Mouse (Mus musculus): Measurements from ENCODE around the gene Ctsl. TPM values are rescaled to one million over a fixed set of nuclear protein-coding genes. Genes with fewer than 3 reads are reported as not detected.
A peak's percentile ranks its signal among the peaks of the same experiment; 100 is the strongest.

Ctsl gene
- polyA plus RNA-seq, 1 experiment = 0.29 TPM

- H3K27me3 ChIP-seq (ENCODE audit: control insufficient read depth) = no peaks in the 10 kb centered on the region
- no peaks in the 10 kb centered on the region for H3K4me1 ChIP-seq (ENCODE audit: control insufficient read depth)
- no peak overlapping the region for H3K4me3 ChIP-seq (replicated peaks)
- H3K36me3 ChIP-seq (ENCODE audit: control insufficient read depth) = no peaks in the 10 kb centered on the region
- no peak for TF ChIP-seq TAL1 (IDR thresholded peaks at IDR 0.05; ENCODE audit: low read length)
- TF ChIP-seq GATA1 (IDR thresholded peaks at IDR 0.05; ENCODE audit: low read length) = no peak
- H3K9me3 ChIP-seq (ENCODE audit: control insufficient read depth, low read length) = no peaks in the 10 kb centered on the region
Observed at GRCm38 (mm10) chr13:64332321-64332720, 38.4 kb downstream of the Ctsl start.

- no peaks in the 10 kb centered on the region for H3K27me3 ChIP-seq (ENCODE audit: control insufficient read depth)
- TF ChIP-seq GATA1 (IDR thresholded peaks at IDR 0.05; ENCODE audit: low read length) (no peak), TAL1 (IDR thresholded peaks at IDR 0.05; ENCODE audit: low read length) (no peak)
- H3K9me3 ChIP-seq (ENCODE audit: control insufficient read depth, low read length) = no peaks in the 10 kb centered on the region
- H3K4me3 ChIP-seq (replicated peaks) = no peak overlapping the region
- H3K4me1 ChIP-seq (ENCODE audit: control insufficient read depth) = no peaks in the 10 kb centered on the region
- no peaks in the 10 kb centered on the region for H3K36me3 ChIP-seq (ENCODE audit: control insufficient read depth)
Observed at GRCm38 (mm10) chr13:64322561-64323281, 48.0 kb downstream of the Ctsl start.

- H3K4me1 ChIP-seq (ENCODE audit: control insufficient read depth) = no peaks in the 10 kb centered on the region
- no peaks in the 10 kb centered on the region for H3K36me3 ChIP-seq (ENCODE audit: control insufficient read depth)
- no peaks in the 10 kb centered on the region for H3K9me3 ChIP-seq (ENCODE audit: control insufficient read depth, low read length)
- H3K27me3 ChIP-seq (ENCODE audit: control insufficient read depth) = no peaks in the 10 kb centered on the region
- TF ChIP-seq GATA1 (IDR thresholded peaks at IDR 0.05; ENCODE audit: low read length) (no peak), TAL1 (IDR thresholded peaks at IDR 0.05; ENCODE audit: low read length) (no peak)
- no peak overlapping the region for H3K4me3 ChIP-seq (replicated peaks)
Observed at GRCm38 (mm10) chr13:64320334-64320733, 50.4 kb downstream of the Ctsl start.

- no peak for TF ChIP-seq GATA1 (IDR thresholded peaks at IDR 0.05; ENCODE audit: low read length)
- no peak for TF ChIP-seq TAL1 (IDR thresholded peaks at IDR 0.05; ENCODE audit: low read length)
- Histone ChIP-seq H3K4me1 (ENCODE audit: control insufficient read depth) (no peaks in the 10 kb centered on the region), H3K4me3 (replicated peaks) (no peak overlapping the region)
Observed at GRCm38 (mm10) chr13:64319782-64320181, 50.9 kb downstream of the Ctsl start.

GRCm38 (mm10) chr13:64318355-64318754 lies 52.3 kb downstream of the Ctsl start:
- TF ChIP-seq TAL1 (IDR thresholded peaks at IDR 0.05; ENCODE audit: low read length) (no peak), GATA1 (IDR thresholded peaks at IDR 0.05; ENCODE audit: low read length) (no peak)
- H3K4me3 ChIP-seq (replicated peaks) = no peak overlapping the region
- no peaks in the 10 kb centered on the region for H3K36me3 ChIP-seq (ENCODE audit: control insufficient read depth)
- H3K27me3 ChIP-seq (ENCODE audit: control insufficient read depth) = no peaks in the 10 kb centered on the region
- H3K4me1 ChIP-seq (ENCODE audit: control insufficient read depth) = no peaks in the 10 kb centered on the region
- no peaks in the 10 kb centered on the region for H3K9me3 ChIP-seq (ENCODE audit: control insufficient read depth, low read length)

More at GRCm38 (mm10) chr13:64319782-64320181, 50.9 kb downstream of the Ctsl start:
- Histone ChIP-seq H3K27me3 (ENCODE audit: control insufficient read depth) (no peaks in the 10 kb centered on the region), H3K36me3 (ENCODE audit: control insufficient read depth) (no peaks in the 10 kb centered on the region), H3K9me3 (ENCODE audit: control insufficient read depth, low read length) (no peaks in the 10 kb centered on the region)

- H3K36me3 ChIP-seq (ENCODE audit: control insufficient read depth) = no peaks in the 10 kb centered on the region
- H3K4me1 ChIP-seq (ENCODE audit: control insufficient read depth) = peaks cover 17% of the 10 kb centered on the region
- no peaks in the 10 kb centered on the region for H3K27me3 ChIP-seq (ENCODE audit: control insufficient read depth)
- no peak overlapping the region for H3K4me3 ChIP-seq (replicated peaks)
- TF ChIP-seq GATA1 (IDR thresholded peaks at IDR 0.05; ENCODE audit: low read length) (no peak), TAL1 (IDR thresholded peaks at IDR 0.05; ENCODE audit: low read length) (no peak)
- H3K9me3 ChIP-seq (ENCODE audit: control insufficient read depth, low read length) = no peaks in the 10 kb centered on the region
Observed at GRCm38 (mm10) chr13:64315483-64316050, 55.1 kb downstream of the Ctsl start.

GRCm38 (mm10) chr13:64314041-64314440 lies 56.6 kb downstream of the Ctsl start:
- Histone ChIP-seq H3K4me3 (replicated peaks) (no peak overlapping the region), H3K4me1 (ENCODE audit: control insufficient read depth) (peaks cover 24% of the 10 kb centered on the region), H3K9me3 (ENCODE audit: control insufficient read depth, low read length) (no peaks in the 10 kb centered on the region), H3K36me3 (ENCODE audit: control insufficient read depth) (no peaks in the 10 kb centered on the region), H3K27me3 (ENCODE audit: control insufficient read depth) (no peaks in the 10 kb centered on the region)
- TF ChIP-seq TAL1 (IDR thresholded peaks at IDR 0.05; ENCODE audit: low read length) = no peak
- no peak for TF ChIP-seq GATA1 (IDR thresholded peaks at IDR 0.05; ENCODE audit: low read length)

GRCm38 (mm10) chr13:64312916-64313289 lies 57.8 kb downstream of the Ctsl start:
- H3K4me1 ChIP-seq (ENCODE audit: control insufficient read depth) = peaks cover 24% of the 10 kb centered on the region
- peak overlapping the region; percentile 82 for H3K4me3 ChIP-seq (replicated peaks)
- H3K36me3 ChIP-seq (ENCODE audit: control insufficient read depth) = peaks cover 2% of the 10 kb centered on the region; the same call in 1 of the 2 replicates
- no peaks in the 10 kb centered on the region for H3K9me3 ChIP-seq (ENCODE audit: control insufficient read depth, low read length)
- TF ChIP-seq TAL1 (IDR thresholded peaks at IDR 0.05; ENCODE audit: low read length) (no peak), GATA1 (IDR thresholded peaks at IDR 0.05; ENCODE audit: low read length) (no peak)
- H3K27me3 ChIP-seq (ENCODE audit: control insufficient read depth) = no peaks in the 10 kb centered on the region

GRCm38 (mm10) chr13:64312024-64312915 lies 58.4 kb downstream of the Ctsl start, which contains the start of gene Aaed1:
Gene Aaed1 (minus strand): TSS chr13:64312710.
- peaks cover 7% of the 10 kb centered on the region for H3K36me3 ChIP-seq (ENCODE audit: control insufficient read depth)
- H3K9me3 ChIP-seq (ENCODE audit: control insufficient read depth, low read length) = no peaks in the 10 kb centered on the region
- H3K4me1 ChIP-seq (ENCODE audit: control insufficient read depth) = peaks cover 27% of the 10 kb centered on the region
- no peak for TF ChIP-seq GATA1 (IDR thresholded peaks at IDR 0.05; ENCODE audit: low read length)
- no peak for TF ChIP-seq TAL1 (IDR thresholded peaks at IDR 0.05; ENCODE audit: low read length)
- H3K27me3 ChIP-seq (ENCODE audit: control insufficient read depth) = no peaks in the 10 kb centered on the region
- peak within 1 kb of the TSS; percentile 82 for H3K4me3 ChIP-seq (replicated peaks)
